Mouse (Mus musculus) retina, embryonic 14.5 days (tissue): Measurements from ENCODE around the gene C5ar1.
A peak's percentile ranks its signal among the peaks of the same experiment; 100 is the strongest.

Experiments
- DNase-seq: peaks from one replicate; pipeline ENCODE4 v3.0.0-alpha.2; 2015; ENCODE audit warnings: low spot score

C5ar1 gene

DNA sequence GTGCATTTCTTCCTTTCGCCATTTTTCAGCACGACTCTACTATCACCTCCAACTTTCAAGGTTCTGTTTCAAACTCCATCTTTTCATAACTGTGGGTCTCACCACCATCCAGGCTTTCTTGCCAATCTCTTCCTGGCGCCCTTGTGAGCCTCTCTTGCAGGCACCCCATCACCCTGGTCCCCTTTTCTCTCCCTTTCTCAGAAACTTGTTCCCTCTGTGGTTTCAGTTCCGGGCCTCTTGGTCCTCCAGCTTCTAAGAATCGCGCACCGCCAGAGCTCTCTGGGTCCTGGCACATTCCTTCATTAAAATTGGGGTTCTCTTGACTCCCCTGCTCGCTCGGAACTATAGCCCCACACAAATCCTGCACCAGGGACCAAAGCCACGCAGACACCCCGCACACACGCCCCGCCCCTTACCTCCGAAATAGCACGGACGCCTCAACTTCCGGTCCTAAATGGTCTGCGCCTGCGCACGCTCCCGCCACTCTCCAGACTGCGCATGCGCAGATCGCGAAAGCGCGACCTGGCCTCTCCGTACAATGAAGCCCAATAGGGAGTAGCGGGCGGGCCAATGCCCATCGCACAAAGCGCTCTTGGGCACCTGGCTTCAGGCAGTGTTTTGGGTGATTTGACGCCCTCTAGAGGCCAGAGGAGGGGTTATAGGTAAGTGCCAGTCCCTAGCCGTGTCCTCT is 37.6 kb downstream of the C5ar1 start, which contains the start of gene Dhx34:
Dhx34 (minus strand) TSS at position 456 of the 691 bp plus-strand sequence.
- DNase-seq, result peak; percentile 98

DNA sequence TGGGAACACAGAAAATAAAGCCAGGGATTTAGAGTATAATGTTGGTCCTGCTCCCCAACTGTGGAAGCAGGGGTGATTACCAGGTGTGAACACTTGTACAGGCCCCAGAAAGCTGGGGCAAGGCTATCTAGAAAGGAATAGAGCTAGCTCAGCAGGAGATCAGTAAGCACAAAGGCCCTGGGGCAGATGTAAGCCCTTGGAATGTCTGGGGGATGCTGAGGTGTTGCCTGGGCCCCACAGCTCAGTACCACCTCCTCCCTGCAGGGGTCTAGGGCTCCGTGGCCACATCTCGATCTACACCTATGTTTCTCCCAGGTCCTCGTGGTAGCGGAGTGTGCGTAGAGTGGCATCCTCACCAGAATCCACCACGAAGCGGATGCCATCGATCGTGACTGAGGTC is 45.4 kb downstream of the C5ar1 start:
- DNase-seq, result no peak

DNA sequence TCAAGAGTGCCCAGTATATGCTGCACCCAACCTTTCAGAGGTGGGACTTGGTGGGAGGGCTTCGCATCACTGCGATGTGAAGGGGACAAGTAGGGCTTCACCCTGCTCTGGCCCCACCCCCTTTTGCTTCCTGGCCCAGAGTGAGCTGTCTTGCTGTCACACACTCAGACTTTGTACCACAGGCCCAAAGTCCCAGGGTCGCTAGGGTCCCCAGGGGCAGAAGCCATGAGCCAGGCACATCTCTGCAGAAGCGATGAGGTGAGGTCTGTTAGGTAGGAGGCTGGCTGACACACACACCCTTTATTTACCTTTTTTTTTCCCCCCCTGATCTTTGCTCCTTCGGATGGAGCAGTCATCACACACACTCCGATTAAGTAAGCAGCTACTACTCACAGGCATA is 46.1 kb downstream of the C5ar1 start:
- no peak for DNase-seq

DNA sequence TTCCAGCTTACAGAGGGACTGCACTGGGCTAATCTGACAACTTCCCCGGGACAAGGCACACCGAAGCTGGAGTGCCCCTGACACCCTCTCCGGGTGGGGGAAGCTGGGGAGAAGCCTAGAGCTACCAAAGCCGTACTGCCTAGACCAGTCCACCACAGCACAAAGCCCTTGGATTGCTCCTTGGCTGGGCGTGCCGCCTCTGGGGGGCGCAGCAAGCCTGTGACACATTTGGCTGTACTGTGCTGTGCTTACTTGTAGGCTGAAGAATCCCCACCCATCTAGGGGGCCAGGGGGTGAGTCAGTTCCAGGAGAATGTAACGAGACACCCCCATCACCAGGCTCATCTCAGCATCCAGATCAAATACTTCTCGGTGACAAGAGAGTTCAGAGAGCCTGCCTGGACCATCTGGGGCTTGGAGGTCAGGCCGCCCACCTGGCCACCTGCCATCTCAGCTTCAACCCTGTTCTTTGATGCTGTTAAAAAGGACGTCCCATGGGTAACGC is 48.4 kb downstream of the C5ar1 start:
- no peak for DNase-seq

DNA sequence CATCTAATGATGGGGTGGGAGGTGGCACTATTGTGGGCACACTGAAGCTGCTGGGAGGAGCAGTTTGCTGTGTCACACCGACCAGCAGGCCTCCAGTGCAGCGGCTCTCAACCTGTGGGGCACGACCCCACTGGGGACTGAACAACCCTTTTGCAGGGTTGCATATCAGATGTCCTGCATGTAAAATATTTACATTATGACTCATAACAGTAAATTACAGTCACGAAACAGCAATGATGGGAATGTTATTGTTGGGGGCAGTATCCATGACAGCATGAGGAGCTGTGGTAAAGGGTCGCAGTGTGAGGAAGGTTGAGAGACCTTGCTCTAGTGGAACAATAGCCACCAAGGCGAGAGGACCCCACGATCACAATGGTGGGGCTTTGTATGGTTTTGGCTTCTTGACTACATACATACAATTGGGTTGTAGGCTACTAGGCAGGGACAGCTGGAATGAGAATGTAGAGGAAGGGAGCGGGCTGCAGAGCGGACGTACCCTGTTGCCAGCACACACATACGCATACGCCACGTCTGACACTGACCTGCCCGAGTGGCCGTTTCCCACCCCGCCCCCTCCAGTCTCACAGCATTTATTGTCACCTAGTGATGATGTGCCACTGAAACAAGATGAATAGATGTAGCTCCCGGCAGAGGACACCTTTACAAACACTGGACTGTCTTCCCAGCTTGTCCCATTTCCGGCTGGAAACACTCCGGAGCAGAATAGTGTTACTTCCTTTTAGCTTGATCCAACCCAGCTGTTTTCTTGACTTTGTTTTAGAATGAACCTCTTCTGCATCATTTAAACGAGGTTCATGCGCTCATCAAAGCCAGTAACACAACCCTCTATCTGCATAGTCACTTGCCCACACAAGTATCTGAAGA is 50.3 kb downstream of the C5ar1 start:
- no peak for DNase-seq

DNA sequence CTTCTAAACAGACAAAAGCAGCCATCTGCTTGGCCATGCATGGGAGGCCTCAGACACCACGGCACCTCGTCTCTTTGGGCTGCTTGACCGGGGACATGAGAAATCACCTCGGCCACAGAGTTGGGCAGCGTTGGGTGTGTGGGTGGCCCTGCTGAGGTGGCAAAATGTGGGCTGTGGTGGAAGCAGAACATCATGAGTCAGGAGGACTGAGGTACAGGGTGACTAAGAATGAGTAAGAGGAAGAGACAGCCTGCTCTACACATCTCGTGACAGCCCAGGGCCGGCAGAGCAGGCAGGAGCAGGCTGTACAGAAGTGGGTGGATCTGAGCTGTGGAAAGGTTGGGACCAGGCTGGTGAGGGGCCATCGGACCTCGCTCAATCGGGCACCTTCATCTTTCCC is 51.8 kb downstream of the C5ar1 start:
- no peak for DNase-seq

DNA sequence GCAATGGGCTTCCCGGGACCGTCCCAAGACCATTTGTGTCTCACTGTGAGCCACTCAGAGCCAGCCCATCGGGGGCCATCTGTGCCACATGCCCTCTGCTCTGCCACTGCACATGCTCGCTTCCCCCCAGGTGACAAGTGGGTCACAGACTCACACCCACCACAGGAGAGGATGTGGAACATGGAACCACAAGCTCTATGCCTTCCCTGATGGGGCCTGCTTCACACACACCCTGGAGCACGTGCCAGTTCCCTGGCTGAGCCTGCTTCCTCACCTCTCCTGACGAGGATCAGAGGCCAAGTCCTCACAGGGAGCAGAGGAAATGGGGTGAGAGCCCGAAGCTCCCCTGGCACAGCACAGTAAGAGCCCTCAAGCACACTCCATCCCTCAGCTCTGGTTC is 52.3 kb downstream of the C5ar1 start:
- no peak for DNase-seq

DNA sequence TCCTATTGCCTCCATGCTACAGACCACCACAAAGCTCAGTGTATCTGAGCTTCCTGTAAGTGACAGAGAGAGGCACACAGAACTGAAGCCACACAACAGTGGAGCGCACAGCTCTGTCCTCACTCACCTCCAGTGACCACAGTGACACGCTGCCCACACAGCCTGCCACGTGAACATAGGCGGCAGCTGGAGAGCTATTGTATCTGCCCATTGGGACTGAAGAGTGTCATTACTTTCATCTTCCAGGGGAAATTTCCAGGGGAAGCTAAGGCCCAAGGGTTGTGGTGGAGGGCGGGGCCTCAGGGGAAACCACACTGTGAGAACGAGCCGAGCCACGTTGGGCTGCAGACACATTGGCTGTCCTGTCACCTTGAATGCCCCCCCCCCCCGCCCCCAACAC is 54.5 kb downstream of the C5ar1 start:
- DNase-seq, result no peak

DNA sequence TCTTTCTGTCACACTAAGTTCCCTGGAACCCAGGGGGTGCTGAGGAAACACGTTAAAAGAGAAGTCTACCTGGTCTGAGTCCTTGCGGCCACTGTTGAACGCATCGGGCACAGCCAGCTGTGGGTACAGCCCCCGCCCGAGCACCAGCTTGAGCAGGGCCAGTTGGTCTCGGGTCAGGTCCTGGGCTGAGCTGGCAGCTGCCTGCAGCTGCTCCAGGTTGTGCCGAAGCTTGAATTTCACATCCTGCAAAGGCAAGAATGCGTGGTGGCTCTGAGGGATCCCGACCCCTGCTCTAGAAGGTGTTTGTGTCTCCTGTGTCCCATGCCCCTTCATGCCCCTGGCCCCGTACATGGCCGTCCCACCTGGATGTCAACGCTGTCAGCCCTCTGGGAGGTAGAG is 55.8 kb downstream of the C5ar1 start:
- DNase-seq, result no peak

DNA sequence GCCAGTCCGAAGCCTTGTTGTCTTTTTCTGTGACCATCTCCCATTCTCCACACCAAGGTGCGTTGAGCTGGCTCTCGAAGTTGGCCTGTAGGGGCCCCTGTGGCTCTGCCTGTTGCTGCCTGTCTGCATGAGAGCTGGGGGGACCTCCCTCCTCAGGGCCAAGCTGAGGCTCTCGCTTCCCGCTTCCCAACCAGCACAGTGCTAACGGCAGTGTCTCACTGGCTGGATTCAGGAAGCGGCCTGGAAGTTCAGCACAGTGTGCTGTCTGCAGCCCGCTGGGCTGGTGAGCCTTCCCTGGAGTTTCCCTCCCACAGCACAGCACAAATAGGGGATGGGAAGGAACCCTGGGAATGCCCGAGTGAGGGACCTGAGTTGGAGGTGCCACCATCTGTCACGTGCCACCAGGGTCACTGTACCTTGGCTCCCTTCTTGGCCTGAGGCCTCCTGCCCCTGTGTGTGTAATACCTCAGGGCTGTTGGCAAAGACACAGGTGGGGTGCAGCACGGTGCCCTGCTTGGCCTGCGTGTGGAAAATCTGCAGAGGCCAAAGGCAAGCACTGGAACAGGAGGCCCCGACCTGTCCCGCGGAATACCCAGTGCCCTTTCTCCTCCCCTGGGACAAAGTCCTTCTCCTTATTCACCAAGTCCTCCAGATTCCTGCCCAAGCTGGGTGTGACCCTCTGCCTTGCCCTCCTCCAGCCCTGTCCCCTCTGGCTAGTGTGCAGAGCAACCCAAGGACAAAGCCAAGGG is 56.4 kb downstream of the C5ar1 start:
- DNase-seq, result no peak

DNA sequence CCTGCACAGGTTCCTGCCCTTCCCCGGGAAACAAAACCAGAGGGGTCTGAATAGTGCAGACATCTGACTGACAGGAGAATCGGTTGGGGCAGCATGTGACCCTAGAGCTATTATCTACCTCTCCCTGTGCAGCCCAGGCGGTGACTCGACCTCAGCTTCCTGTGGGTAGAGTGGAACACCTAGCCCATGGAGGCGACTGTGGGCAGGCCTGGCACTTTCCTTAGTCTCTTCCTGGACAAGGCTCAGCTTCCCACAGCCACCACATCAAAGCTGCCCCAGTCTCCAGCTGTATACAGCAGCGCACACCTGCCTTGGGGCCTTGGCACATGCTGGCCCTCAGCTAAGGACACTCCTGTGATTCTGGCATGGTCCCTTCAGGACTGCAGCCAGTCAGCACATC is 58.2 kb downstream of the C5ar1 start:
- no peak for DNase-seq

DNA sequence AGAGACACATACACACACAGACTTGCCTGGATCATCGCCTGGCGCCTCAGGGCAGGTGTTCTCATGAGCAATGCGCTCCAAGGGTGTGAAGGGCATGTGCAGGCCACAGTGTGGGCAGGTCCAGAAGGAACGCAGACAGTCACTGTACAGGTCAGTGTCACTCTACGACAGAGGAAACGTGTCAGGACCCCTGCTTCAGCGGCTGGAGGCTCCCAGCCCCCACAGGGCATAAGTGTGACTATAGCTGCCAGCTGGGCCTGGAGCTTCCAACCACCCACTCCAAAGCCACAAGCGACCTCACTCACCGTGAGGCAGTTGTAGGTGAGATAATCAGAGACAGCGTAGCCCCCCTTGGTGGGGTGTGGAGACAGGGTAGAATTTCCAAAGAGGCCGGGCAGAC is 60.8 kb downstream of the C5ar1 start:
- no peak for DNase-seq

DNA sequence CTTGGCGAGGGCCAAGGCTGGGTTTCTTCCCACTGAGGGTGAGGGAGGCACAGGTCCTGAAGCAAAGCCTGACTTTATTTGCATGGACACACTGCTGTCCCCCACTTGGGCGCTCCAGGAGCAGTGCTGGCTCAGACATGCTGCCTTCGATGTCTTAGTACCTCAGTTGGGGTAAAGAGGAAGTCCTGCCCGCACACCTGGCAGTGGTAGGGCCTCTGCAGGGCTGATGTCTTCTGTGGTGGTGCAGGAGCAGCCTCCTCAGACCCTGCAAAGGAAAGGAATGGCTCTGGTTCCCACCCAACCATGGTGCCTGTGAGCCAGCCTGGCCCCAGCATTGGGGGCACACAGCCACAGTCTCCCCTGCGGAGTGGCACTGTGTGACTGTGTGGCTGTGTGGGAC is 62.2 kb downstream of the C5ar1 start:
- no peak for DNase-seq
